Mouse (Mus musculus): Measurements from ENCODE around the gene Zdhhc20.
"Not testable (repeated sequence)": the region's sequence is repeated elsewhere in the genome, so short reads cannot be mapped to it uniquely, and the experiment has no call there.

The Zdhhc20 gene

DNA sequence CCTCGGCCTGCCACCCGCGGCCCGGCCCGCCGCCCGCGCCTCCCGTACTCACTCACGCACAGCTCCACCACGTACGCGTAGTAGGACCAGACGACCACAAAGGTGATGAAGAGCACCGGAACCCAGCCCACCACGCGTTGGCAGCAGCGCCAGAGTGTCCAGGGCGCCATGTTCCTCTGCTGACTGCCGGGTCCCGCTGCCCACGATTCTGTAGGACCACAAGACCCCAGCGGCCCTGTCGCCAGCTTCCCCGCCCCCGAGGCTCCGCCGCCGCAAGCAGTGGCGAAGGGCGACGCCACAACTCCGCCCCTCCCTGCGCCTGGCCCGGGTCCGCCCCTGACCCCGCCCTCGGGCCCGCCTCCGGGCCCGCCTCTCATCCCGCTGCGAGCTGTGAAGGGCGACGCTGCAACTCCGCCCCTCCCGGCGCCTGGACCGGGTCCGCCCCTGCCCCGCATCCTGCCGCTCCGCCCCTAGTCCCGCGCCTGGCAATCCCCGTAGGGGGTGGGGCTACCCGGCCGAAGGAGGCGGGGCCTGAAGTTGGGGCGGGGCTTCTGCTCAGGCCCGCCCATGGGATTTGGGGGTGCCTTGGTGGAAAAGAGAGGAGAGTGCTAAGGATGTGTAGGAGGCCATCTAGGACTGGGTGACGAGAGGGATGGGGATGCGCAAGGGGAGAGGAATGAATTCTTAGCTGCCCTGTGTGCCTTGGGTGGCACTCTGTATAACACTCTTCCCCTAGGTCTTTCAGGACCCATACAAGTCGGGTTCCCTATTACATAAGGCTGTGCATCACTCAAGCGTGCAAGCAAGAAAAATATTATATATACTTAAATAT is at the start of gene Zdhhc20:
Gene Zdhhc20, minus strand, starts transcription at position 266 of the 832 bp plus-strand sequence.
- in situ Hi-C loops (cut with MboI, MseI): no loop called here

DNA sequence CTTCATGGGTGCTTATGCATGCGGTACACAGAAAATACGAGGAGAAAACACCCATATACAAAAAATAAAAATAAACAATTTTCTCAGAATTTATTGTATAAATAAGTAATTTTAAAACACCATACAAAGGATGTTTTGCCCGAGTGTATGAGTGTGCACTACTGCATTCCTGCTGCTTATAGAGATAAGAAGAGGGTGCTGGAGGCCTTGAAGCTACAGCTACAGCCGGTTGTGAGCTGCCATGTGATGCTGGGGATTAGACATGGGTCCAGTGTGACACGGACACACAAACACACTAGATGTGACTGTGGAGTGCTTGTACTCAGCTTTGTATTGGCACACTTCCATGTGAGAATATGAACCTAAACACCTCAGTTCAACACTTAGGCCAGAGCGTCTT is 47.2 kb upstream of the Zdhhc20 start:
- in situ Hi-C loops (cut with MboI, MseI): loop anchor here (25.0 kb wide), 1 partner anchor 1600 kb away; no protein-coding TSS in a partner anchor

DNA sequence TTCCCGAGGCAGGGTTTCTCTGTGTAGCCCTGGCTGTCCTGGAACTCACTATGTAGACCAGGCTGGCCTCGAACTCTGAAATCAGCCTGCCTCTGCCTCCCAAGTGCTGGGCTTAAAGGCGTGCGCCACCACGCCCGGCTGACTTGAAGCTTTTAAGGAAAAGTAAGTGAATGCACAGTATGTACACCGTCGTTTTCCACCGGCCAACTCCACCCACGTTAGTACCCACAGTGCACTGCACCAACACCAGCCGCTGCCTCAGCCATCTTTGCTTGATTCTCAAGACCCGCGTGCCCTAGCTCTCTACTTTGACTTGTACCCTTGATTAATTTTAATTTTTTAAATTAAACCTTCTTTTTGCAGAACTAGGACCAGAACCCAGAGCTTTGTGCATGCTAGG is 44.6 kb upstream of the Zdhhc20 start:
- in situ Hi-C loops (cut with MboI, MseI): loop anchor here (25.0 kb wide), 1 partner anchor 1603 kb away; no protein-coding TSS in a partner anchor

DNA sequence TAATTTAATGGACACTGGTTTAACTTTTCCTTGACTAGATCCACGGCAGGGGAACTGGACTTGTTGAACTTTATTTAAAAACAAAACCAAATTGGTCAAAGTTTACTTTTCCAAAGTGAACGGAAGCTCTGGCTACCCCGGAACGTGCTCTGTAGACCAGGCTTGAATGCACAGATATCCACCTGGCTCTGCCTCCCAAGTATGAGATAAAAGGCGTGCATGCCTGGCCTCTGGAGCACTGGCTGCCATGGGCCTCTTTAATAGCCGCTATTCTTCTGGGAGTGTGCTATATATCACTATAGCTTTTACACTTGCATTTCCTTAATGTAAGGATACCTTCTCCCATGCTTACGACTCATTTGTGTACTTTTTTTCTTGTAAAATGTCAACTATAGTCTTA is 43.5 kb upstream of the Zdhhc20 start:
- in situ Hi-C loops (cut with MboI, MseI): loop anchor here (25.0 kb wide), 1 partner anchor 1604 kb away; no protein-coding TSS in a partner anchor

DNA sequence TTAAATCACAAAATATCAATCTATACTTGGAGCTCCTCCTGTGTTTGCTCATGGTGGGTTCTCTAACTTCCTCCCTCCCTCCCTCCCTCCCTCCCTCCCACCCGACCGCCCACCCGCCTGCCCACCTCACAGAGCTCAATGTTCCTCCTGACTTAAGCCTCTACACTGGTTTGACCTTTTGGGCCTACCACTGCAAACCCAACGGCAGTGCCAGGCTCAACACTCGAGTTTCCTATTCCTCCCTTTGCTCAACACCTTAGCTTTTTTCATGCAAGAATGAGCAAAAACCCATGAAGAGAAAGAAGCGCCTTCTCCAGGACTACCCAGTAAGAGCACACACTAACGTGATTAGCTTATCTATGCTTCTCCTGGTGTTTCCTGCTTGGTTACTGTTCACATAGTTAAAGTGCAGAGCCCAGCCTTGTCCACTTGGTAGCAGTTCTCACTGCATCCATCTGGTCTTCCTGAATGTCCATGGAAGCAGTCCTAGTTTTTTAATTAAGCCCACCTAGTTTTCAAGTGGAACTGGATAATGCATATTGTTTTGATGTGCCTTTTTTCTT is 42.9 kb upstream of the Zdhhc20 start:
- in situ Hi-C loops (cut with MboI, MseI): loop anchor here (25.0 kb wide), 1 partner anchor 1604 kb away; no protein-coding TSS in a partner anchor

DNA sequence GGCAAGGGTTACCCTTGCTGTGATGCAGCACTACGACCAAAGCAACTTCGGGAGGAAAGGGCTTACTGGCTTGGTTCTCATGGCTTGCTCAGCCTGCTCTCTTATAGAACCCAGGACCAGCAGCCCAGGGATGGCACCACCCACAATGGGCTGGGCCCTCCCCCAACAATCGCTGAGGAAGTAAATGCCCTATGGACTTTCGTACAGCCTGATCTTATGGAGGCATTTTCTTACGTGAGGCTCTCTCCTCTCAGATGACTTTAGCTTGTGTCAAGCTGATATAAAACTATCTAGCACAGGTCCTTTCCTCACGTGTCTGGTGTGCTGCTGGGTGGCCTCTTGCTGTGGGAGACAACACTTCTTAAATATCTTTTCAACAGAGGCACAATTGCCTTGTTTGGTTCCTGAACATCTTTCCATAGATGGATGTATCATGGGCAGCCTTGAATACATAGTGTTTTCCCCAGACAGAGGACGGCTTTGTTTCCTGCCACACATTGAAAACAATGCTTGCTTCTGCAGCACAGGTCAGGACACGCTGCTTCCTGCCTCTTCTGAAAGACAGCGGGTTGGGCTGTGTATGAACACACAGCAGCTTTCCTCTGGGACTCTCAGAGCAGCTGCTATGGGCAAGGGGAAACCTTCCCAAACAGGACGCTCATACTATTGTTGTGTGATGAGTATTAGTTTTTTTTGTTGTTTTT is 31.5 kb upstream of the Zdhhc20 start:
- in situ Hi-C loops (cut with MboI, MseI): no loop called here

DNA sequence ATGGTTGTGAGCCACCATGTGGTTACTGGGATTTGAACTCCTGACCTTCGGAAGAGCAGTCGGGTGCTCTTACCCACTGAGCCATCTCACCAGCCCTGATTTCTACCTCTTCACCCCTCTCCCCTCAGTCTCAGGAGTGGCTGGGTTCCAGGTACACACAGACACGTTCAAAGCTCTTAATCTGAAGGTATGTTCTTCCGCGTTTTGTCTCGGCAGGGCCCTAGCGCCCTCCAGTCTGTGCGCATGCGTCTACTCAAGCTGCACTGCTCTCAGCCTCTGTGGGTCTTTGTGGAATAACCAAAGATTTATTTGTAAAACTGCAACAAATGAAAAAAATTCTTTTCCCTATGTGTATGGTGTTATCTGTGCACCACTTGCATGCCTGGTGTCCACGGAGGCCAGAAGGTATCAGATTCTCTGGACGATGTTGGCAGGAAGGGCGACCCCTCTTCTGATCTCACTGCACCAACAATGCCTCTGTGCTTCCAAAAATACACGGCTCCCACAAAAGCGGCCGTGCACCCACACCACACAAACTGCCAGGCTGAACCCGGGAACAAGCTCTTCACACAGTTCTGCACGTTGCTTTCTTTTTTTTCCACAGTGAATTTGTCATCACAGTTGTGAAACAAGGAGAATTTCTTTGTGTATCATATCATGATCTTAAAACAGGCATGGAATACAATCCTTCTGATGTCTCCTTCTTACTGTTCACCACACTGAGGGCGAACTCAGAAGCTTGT is 30.7 kb upstream of the Zdhhc20 start:
- in situ Hi-C loops (cut with MboI, MseI): no loop called here

DNA sequence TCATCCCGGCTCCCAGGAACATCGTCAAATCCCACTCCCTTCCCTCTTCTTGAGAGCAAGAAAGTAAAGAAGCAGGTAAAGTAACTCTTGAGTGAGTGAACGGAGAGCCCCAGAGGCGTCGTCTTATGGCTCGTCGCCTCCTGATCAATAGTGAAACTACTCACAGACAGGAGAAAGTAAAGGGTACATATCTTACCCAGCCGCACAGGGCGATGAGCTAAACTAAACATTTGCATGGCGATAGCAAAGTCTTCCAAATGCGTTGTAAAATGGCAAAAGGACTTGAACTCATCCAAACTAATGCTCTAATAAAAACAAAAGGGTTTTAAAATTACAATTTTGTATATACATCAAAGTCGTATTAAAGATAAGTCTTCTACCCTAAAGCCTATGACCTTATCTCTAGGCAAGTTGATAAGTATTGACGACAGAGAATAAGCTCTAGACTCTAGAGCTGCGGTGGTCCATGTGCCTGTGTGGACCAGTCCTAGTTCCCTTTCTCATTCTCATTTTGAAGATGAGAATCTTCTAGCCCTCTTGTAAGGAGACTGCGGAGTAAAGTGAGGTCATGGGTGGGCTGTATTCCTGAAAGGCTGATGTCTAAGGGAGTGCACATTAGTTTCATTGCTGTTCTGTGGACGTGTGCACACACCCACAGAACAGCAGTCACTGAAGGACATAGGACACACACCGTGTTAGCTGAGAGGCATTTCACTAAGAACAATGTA is 29.2 kb upstream of the Zdhhc20 start:
- in situ Hi-C loops (cut with MboI, MseI): no loop called here

DNA sequence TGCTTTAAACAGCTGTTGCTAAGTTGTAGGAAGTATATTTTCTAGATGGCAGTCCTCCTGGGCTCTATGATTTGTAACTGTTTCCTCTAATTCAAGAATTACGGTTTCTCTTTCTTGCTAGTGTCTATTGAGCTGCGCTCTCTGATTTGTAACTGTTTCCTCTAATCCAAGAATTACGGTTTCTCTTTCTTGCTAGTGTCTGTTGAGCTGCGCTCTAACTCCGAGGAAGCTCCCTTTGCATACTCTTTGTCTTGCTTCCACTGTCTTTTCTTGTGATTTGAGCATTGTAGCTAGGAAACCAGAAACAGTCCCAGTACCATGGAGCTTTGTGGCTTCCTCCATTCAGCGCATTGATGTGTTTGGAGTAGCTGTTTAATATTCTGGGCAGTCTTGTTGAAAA is 25.3 kb upstream of the Zdhhc20 start:
- in situ Hi-C loops (cut with MboI, MseI): no loop called here

DNA sequence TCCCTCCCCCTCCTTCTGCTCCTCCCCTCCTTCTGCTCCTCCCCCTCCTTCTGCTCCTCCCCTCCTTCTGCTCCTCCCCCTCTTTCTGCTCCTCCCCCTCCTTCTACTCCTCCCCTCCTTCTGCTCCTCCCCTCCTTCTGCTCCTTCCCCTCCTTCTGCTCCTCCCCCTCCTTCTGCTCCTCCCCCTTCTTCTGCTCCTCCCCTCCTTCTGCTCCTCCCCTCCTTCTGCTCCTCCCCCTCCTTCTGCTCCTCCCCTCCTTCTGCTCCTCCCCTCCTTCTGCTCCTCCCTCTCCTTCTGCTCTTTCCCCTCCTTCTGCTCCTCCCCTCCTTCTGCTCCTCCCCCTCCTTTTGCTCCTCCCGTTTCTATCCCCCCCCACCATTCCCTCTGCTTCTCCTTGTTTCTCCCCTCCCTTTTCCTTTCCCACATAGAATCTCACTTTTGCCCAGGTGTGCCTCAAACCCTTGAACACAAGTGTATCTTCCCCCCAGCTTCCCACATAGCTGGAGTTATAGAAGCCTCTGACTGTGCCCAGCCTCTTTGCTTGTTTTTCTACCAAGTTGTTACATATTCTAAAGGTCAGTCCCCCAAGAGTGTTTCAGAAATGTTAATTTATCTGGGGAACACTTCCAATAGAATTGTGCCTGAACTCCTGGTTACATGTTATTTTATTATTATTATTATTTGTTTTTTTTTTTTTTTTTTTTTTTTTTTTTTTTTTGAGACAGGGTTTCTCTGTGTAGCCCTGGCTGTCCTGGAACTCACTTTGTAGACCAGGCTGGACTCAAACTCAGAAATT is 22.3 kb upstream of the Zdhhc20 start:
- in situ Hi-C loops (cut with MboI, MseI): loop anchor here (5.0 kb wide), 1 partner anchor 235 kb away; no protein-coding TSS in a partner anchor

DNA sequence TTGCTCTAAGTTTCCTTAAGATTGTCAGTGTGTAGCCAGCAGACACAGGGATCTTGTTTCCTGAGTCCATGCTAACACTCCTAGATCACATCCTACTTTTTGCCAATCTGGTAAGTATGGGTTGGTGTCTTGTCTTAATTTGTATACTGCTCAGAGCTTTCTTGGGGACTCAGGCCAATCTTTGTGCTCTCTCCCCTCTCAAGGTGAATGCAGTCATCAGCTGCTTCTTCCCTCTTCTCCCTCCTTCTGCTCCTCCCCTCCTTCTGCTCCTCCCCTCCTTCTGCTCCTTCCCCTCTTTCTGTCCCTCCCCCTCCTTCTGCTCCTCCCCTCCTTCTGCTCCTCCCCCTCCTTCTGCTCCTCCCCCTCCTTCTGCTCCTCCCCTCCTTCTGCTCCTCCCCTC is 21.7 kb upstream of the Zdhhc20 start:
- in situ Hi-C loops (cut with MboI, MseI): loop anchor here (5.0 kb wide), 1 partner anchor 234 kb away; no protein-coding TSS in a partner anchor

DNA sequence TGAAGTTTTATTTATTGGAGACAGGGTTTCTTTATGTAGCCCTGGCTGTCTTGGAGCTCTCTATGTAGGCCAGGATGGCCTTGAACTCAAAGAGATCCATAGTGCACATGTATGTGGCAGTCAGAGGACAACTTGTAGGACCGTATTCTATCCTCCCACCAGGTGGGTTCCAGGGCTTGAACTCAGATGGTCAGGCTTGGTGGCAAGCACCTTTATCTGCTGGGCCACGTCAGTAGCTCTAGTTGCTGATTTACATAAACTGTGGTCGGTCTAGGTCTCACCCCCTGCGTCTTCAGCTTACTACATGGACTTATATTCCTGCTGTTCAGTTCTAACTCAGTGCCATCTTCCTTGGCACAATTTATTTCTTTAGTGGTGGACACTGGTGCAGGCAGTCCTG is 21.2 kb upstream of the Zdhhc20 start:
- in situ Hi-C loops (cut with MboI, MseI): loop anchor here (5.0 kb wide), 1 partner anchor 234 kb away; no protein-coding TSS in a partner anchor

DNA sequence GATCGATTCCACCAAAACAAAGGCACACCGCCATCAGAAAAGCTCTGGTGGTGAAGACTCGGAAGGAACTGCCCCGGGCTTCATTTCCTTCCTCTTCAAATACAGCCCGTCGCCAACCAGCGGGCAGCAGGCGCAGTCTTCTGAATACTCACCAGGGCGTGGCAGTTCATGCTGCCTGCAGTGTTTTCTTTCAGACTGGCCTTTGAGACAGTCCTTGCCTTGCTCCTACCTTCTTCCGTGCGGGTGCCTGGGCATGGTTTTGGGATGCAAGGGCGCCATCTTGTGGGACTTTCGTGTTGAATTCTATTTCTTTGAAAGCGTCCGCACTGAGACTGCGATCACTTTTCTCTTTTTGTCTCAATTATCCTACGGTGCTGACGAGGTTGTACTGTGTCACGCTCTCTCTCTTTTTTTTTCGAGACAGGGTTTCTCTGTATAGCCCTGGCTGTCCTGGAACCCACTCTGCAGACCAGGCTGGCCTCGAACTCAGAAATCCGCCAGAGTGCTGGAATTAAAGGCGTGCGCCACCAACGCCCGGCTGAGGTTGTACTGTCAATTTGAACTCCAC is 20.5 kb upstream of the Zdhhc20 start:
- in situ Hi-C loops (cut with MboI, MseI): loop anchor here (5.0 kb wide), 1 partner anchor 233 kb away; no protein-coding TSS in a partner anchor

DNA sequence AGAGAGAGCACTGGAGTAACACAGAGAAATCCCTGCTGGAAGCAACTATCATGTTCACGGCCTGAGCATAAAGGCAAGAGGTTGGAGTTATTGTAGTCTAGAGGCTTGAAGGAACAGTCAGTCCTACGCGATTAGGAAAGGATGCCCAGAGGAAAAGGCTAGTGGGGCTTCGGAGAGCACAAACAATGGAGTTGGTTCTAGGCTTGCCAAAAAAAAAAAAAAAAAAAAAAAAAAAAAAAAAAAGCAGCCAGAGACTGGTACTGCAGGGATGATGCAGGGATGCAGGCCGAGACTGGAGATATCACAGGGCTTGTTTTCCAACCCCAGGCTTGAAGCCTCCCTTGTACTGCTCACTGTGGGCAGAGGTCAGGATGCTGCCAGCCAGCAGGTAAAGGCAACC is 19.2 kb upstream of the Zdhhc20 start:
- in situ Hi-C loops (cut with MboI, MseI): loop anchor here (5.0 kb wide), 1 partner anchor 102 kb away; no protein-coding TSS in a partner anchor

DNA sequence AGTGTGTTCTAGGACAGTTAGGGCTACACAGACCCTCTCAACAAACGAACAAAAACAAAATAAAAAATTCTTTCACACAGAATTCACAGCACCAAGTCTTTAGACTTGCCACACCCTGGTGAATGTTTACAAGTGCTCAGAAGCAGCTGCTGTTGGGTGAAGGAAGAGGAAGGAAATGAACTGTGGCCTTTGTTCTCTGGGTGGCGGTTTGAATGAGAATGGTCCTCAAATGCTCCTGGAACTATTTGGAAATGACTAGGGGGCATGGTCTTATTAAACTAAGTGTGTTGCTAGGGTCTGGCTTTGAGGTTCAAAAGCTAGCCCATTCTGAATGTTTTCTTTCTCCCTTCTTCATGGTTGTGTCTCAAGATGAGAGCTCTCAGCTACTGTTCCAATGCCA is 18.4 kb upstream of the Zdhhc20 start:
- in situ Hi-C loops (cut with MboI, MseI): loop anchor here (5.0 kb wide), 1 partner anchor 101 kb away; no protein-coding TSS in a partner anchor

DNA sequence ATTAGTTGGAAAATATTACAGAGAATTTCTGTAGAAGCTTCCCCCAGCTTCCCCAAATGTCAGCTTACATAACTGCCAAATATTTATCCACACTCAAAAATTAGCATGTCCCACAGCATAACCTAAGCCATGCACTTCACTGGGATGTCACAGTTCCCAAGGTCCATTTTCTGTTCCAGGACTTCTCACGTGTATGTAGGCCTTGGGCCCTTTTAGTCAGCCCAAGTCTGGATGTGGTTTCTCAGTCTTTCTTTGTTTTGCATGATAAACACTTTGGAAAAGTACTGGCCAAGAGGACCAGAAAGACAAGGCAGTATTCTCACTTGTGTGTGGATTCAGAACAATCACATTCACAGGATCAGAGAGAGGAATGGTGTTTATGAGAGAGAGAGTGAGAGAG is 11.9 kb upstream of the Zdhhc20 start:
- in situ Hi-C loops (cut with MboI, MseI): no loop called here

DNA sequence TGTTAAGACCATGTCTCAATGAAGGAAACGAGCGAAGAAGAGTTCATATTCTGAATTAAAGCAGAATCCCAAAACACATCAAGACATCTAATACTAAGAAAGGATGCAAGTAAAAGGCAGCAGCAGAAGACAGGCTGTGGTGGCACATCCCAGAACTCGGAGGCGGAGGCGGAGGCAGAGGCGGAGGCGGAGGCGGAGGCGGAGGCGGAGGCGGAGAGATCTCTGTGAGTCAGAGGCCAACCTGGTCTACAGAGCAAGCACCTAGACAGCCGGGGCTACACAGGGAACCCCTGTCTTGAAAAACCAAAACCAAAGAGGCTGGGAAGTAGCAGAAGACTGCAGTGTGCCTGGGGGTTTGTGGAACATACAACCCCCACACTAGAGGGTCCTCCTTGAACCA is 6.8 kb upstream of the Zdhhc20 start:
- in situ Hi-C loops (cut with MboI, MseI): no loop called here

DNA sequence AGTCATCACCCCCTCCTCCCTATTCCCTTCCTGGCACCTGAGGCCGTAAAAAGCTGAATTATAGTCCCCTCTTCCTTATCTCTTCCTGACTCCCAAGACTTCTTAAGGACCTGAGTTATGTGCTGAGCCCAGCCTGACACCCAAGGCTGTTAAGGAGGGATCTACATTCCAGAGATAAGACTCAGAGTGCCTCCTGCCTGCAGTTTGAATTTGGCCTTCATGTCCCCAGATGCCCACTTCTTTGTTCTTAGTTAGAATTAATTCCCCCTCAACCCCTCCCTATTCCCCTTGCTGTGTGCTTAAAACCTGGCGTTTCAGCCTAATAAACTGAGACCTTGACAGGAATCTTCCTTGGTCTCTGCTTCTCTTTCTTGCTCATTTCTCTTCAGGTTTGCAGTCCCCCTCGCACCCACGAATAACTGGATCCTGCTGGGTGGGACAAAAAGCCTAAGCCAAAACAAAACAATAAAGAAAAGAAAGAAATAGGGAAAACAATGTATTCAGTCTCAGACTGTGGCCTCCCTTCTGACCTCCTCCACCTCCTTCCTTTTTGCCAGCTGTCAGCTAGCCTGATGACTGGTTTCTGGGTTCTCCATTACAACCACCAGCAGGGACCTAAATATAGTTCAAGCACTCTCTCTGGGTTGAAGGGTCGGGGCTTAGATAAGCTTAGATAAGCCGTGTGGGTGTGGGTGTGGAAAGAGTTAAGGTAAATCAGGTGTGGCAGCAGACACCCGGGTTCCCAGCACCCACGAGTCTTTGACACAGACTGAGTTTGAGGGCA is 6.2 kb upstream of the Zdhhc20 start:
- in situ Hi-C loops (cut with MboI, MseI): not testable (repeated sequence)

DNA sequence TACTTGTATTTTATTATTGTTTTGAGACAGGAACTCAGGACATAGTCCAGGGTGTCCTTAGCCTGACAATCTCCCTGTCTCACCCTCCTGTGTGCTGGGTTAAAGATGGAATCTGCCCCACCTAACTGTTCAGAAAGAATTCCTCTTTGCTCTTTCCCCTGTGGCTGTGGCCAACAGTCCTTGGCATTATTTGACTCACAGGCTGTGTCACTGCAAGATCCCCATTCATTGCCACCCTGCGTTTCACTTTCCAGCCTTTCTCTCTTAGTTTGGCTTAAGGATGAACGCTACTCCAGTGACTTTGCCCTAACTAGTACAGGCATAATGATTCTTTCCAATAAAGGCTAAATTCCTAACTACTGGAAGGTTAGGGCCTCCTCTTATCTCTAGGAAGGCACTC is 4.3 kb upstream of the Zdhhc20 start:
- in situ Hi-C loops (cut with MboI, MseI): no loop called here

Data from T-helper 2 cell (primary cell).